Mouse (Mus musculus) WW6 (cell line): ENCODE results near the gene Lgals3bp.

Experiments
- DNase-seq: peaks from one replicate; pipeline ENCODE4 v3.0.0-alpha.2; 2013; ENCODE audit warnings: low read depth, low spot score

Lgals3bp gene

GRCm38 (mm10) chr11:118362971-118363518 is 38.8 kb downstream of the Lgals3bp start:
- DNase-seq, result no peak

DNA sequence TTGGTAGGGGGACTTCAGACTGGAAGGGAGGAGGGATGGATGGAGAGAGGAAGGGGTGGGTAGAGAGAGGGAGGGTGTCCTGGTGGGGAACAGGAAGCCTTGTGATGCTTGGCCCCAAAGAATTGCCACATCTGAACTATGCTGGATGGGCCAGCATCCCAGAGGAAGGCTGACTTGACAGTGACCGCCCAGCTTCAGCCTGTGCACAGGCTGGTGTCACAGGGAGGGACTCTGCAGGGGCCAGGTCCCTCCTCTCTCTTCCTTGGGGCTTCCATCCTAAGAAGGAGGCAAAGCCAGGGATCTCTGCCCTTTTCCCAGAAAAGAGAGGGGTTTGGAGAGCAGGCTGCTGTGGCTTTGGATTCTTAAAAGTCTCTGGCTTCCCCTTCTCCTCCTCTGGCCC is 39.4 kb downstream of the Lgals3bp start:
- no peak for DNase-seq

DNA sequence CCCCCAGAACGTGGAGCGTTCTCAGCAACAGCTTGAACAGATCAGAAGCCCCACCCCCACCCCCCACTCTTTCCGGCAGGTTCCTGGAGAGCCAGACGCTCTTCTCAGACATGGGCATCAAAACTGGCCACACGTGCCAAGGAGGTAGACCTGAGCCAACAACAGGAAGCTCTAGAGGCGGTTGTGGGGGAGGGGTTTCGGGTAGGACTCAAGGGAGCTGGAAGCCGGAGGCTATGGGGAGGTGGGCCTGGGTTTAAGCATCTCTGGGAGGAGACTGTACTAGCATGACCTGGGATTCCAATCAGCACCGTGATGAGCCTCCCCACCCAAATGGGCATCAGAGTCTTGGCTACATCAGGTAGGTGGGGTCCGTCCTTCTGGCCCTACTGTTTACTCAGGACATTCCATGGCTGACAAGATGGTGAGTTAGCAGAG is 41.0 kb downstream of the Lgals3bp start:
- DNase-seq, result no peak

GRCm38 (mm10) chr11:118360491-118360890 is 41.4 kb downstream of the Lgals3bp start:
- no peak for DNase-seq

- no peak for DNase-seq
Measured at GRCm38 (mm10) chr11:118355640-118356039, 46.3 kb downstream of the Lgals3bp start, which contains the start of gene Timp2. Timp2 (minus strand) TSS chr11:118355740.

DNA sequence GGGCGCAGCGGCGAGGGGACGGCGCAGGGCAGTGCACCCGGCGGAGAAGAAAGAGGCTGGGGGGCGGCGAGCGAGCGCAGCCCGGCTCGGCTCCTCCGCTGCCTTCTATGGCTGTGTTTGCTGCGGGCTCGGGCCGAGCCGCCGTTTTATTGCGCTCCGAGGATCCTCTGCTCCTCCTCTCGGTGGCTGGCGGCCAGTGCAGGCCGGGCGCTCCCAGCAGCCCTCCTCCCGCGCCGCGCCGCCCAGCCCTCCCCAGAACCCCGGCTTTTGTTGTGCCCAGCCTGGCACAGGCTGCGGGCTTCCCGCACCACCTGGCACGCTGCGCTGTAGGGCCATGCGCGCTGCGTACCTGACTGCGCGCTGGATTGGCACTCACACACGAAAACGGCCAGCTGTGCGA is 46.7 kb downstream of the Lgals3bp start:
- DNase-seq, result peak; percentile 61

DNA sequence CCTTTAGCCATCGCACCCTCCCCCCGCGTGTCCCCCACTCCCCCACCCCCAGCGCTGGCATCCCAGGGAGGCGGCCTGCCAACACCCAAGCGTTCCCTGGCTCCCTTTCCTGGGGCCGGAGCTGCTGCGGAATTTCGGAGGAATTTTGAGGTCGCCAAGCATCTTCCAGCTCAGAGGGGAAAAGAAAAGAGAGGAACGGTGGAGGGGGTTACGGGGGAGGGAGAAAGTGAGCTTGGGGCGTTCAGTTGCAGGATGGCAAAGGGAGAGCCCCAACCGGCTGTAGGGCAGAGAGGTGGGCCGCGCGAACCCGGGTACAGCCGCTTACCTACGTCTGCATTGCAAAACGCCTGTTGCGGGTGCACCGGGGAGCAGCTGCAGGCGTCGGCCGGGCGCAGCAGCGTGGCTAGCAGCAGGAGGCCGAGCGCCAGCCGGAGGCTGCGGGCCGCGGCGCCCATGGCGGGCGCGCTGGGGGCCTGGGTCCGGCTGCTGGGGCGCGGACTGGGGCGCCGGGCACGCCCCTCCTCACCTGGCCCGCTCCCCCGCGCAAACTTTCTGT is 47.2 kb downstream of the Lgals3bp start:
- DNase-seq, result no peak

DNA sequence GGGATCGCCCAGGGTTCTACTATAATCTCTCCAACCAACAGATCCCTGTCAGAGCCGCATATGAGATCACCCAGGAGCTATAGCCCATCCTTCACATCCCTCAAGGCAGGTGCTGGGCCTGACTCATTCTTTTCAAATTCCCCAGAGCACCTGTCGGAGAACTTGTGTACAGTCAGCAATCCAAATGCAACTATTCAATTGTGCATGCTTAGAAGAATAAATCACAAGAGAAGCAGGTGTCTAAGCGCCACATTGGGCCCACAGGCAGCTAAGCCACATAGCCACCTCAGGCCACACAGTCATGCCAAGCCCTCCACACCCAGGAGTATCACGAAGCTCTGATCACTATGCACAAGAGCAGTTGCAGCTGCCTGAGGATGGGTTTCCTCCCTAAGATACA is 52.4 kb downstream of the Lgals3bp start:
- DNase-seq, result no peak

GRCm38 (mm10) chr11:118348877-118349276 is 53.0 kb downstream of the Lgals3bp start:
- no peak for DNase-seq

DNA sequence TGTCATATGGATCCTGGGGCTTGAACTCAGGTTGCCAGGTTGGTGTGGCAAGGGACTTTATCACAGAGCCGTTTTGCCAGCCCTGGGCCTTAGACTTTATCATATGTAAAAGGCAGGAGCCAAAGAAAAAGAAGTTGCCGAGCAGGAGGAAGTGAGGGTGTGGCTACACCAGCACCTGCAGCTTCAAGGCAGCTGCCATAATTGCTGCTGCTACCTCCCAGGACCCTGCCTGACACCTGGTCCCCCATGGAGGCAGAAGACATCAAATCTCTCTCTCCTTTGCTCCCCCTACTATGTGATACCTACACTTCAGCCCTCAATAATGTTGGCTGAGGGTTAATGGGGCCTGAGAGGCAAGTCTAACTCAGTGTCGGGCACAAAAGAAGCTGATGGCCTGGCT is 53.5 kb downstream of the Lgals3bp start:
- DNase-seq, result no peak

- no peak for DNase-seq
Measured at GRCm38 (mm10) chr11:118347911-118348310, 54.0 kb downstream of the Lgals3bp start.

DNA sequence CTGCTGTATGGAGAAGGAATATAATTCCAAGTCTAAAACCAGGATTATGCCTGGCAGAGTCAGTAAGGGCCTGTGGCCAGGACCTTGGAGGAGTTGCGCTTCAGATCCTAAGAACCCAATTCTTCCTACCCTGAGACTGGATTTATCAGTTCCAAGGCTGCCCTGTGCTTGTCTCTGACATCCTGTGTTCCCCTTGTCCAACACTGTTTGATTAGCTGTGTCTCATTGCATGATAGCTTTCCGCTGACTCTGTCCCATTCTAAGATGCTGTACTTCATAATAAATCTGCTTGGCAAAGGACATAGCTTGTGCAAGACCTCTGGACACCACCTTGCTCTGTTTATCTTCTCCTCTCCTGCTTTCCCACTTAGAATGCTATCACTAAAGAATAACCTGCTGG is 54.5 kb downstream of the Lgals3bp start:
- no peak for DNase-seq

GRCm38 (mm10) chr11:118346395-118347096 is 55.3 kb downstream of the Lgals3bp start:
- no peak for DNase-seq

DNA sequence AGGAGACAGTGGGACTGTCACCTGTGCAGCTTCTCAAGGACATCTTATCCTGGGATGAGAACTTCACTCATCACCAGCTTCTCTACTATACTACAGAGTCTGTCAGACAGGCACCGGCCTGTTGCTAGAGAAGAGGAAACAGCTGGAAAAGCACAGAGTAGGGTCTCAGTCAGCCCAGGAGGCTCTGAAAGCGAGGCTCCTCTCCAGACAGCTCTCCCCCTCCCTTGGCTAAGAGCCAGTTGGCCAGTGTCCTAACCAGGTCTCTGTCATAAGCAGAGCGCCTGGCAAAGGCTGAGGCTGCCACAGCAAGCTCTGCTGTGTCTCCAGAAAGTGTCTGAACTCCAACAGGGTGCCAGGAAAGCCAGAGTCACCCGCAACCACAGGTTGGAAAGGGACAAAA is 56.2 kb downstream of the Lgals3bp start:
- DNase-seq, result no peak

GRCm38 (mm10) chr11:118343629-118344028 is 58.3 kb downstream of the Lgals3bp start:
- DNase-seq, result no peak
